Mouse (Mus musculus): ENCODE measurements around the gene Lrrc75a. TPM values are rescaled to one million over a fixed set of nuclear protein-coding genes. Genes with fewer than 3 reads are reported as not detected.

The Lrrc75a gene
- polyA plus RNA-seq, 1 experiment from 2014 or later = 3.4 TPM

- DNase-seq (ENCODE audit: low spot score) = no peak
Observed at GRCm38 (mm10) chr11:62621586-62622283, 26.6 kb downstream of the Lrrc75a start.

GRCm38 (mm10) chr11:62621079-62621478 lies 27.2 kb downstream of the Lrrc75a start:
- DNase-seq (ENCODE audit: low spot score) = peak; percentile 14

GRCm38 (mm10) chr11:62615456-62615855 lies 32.9 kb downstream of the Lrrc75a start:
- DNase-seq (ENCODE audit: low spot score) = no peak

- DNase-seq (ENCODE audit: low spot score) = no peak
Observed at GRCm38 (mm10) chr11:62614876-62615410, 33.4 kb downstream of the Lrrc75a start.

GRCm38 (mm10) chr11:62613657-62614365 lies 34.5 kb downstream of the Lrrc75a start:
- peak; percentile 90 for DNase-seq (ENCODE audit: low spot score)

- DNase-seq (ENCODE audit: low spot score) = no peak
Observed at GRCm38 (mm10) chr11:62612604-62613003, 35.7 kb downstream of the Lrrc75a start.

- DNase-seq (ENCODE audit: low spot score) = no peak
Observed at GRCm38 (mm10) chr11:62610304-62610703, 38.0 kb downstream of the Lrrc75a start.

- DNase-seq (ENCODE audit: low spot score) = no peak
Observed at GRCm38 (mm10) chr11:62608826-62609675, 39.3 kb downstream of the Lrrc75a start.

GRCm38 (mm10) chr11:62607952-62608201 lies 40.4 kb downstream of the Lrrc75a start:
- DNase-seq (ENCODE audit: low spot score) = no peak

- DNase-seq (ENCODE audit: low spot score) = no peak
Observed at GRCm38 (mm10) chr11:62607170-62607951, 41.0 kb downstream of the Lrrc75a start.

GRCm38 (mm10) chr11:62606299-62607169 lies 41.8 kb downstream of the Lrrc75a start:
- DNase-seq (ENCODE audit: low spot score) = no peak

- DNase-seq (ENCODE audit: low spot score) = no peak
Observed at GRCm38 (mm10) chr11:62605619-62606298, 42.6 kb downstream of the Lrrc75a start.

- DNase-seq (ENCODE audit: low spot score) = no peak
Observed at GRCm38 (mm10) chr11:62604886-62605618, 43.3 kb downstream of the Lrrc75a start.

GRCm38 (mm10) chr11:62604123-62604706 lies 44.1 kb downstream of the Lrrc75a start:
- no peak for DNase-seq (ENCODE audit: low spot score)

- DNase-seq (ENCODE audit: low spot score) = peak; percentile 15
Observed at GRCm38 (mm10) chr11:62603312-62604056, 44.8 kb downstream of the Lrrc75a start.

- peak; percentile 99 for DNase-seq (ENCODE audit: low spot score)
Observed at GRCm38 (mm10) chr11:62602619-62603311, 45.6 kb downstream of the Lrrc75a start.
